Mouse (Mus musculus) heart, adult 2 months (tissue): ENCODE measurements around the gene Zfp507.

ENCODE experiments used
- EP300 ChIP-seq: fragments of 200-500 bp; IDR thresholded peaks from 2 replicates; pipeline ENCODE4 v1.6.1; 2011; ENCODE audit warnings: low read depth, low read length, control low read depth; ENCODE audit not compliant: insufficient read depth
- POLR2A ChIP-seq: fragments of 200-500 bp; IDR thresholded peaks from 2 replicates; pipeline ENCODE4 v1.6.1; 2011; ENCODE audit warnings: mild to moderate bottlenecking, low read depth, low read length, control low read depth; ENCODE audit not compliant: insufficient read depth

DNA sequence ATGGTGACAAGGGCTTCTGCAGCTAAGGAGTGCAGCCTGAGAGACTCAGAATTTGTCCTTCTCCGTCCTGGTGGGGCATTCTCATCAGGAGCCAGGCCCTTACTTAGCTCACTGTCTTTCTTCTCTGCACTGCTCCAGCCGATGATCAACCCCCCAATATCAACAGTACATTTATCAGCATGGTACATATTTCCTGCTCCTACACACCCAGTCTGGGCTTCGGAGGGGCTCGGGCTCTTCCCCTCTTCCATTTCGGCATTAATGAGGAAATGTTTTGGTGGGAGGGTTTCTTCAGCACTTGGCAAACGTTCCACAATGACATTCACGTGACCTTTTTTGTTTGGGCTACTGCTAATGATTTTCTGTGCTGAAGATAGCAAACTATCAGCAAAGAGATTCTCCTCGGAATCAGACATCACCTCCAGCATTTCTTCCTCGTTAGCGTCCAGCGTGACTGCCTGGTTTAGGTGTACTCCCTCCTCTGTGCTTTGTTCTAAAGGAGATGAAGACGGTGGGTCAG is 8.6 kb downstream of the Zfp507 start:
- TF ChIP-seq POLR2A = no peak
- no peak for TF ChIP-seq EP300
